In genomic region chr4:45578554-45579370, GRCm38 (mm10) we compare ENCODE assay signal across 10 mouse cellular contexts. TPM values are rescaled to one million over a fixed set of nuclear protein-coding genes. Genes with fewer than 3 reads are reported as not detected.
DNase-seq lines count a peak whose midpoint lies in the region; ATAC-seq and TF ChIP-seq lines count a peak whose summit lies in the region.
"Had no signal": no experiment of that assay in that cellular context is flagged by ENCODE, and none has a peak within 500 bp of the region (broad histone marks: within the 10 kb centered on the region; RNA-seq: fewer than 3 reads in every experiment).

No protein-coding gene starts in this region.

- TF ChIP-seq POLR2A in brain, embryonic 14.5 days (IDR thresholded peaks at IDR 0.05; ENCODE audit: borderline replicate concordance, extremely low read depth, insufficient read depth, insufficient read length, poor library complexity, severe bottlenecking), result no peak

- 25% methylated on average over 22 of the region's 22 CpGs for WGBS in forebrain, embryonic 13.5 days
- 28% methylated on average over 21 of the region's 22 CpGs for WGBS in forebrain, embryonic 16.5 days
- 11% methylated on average over 21 of the region's 22 CpGs for WGBS in kidney, embryonic 14.5 days
- WGBS in liver, embryonic 13.5 days (ENCODE audit: insufficient replicate concordance), result 43% methylated on average over 22 of the region's 22 CpGs

- H3K27ac ChIP-seq in forebrain, embryonic 13.5 days, result no peak overlapping the region
- no peak overlapping the region for H3K27ac ChIP-seq in forebrain, embryonic 16.5 days (ENCODE audit: low read length)
- H3K27ac ChIP-seq in kidney, embryonic 14.5 days (ENCODE audit: low read depth, low read length), result peak overlapping the region; percentile 63; the same call in 1 of the 2 replicates
- no peak overlapping the region; the same call in 1 of the 2 replicates for H3K27ac ChIP-seq in liver, embryonic 13.5 days

- no peaks in the 10 kb centered on the region for H3K27me3 ChIP-seq in forebrain, embryonic 13.5 days
- H3K27me3 ChIP-seq in forebrain, embryonic 16.5 days (replicated peaks; ENCODE audit: control insufficient read depth, insufficient read depth, low read length), result no peaks in the 10 kb centered on the region
- no peaks in the 10 kb centered on the region for H3K27me3 ChIP-seq in kidney, embryonic 14.5 days (ENCODE audit: control insufficient read depth, insufficient read depth, low read length)
- peaks cover 5% of the 10 kb centered on the region; the same call in 1 of the 2 replicates for H3K27me3 ChIP-seq in liver, embryonic 13.5 days

- no peak overlapping the region for H3K4me2 ChIP-seq in forebrain, embryonic 13.5 days
- H3K4me2 ChIP-seq in forebrain, embryonic 16.5 days (ENCODE audit: low read length), result no peak overlapping the region
- H3K4me2 ChIP-seq in kidney, embryonic 14.5 days (replicated peaks; ENCODE audit: low read depth, low read length), result no peak overlapping the region
- H3K4me2 ChIP-seq in liver, embryonic 13.5 days, result no peak overlapping the region

- ATAC-seq in forebrain, embryonic 13.5 days, result peak; percentile 24; the same call in 1 of the 2 replicates
- ATAC-seq in forebrain, embryonic 16.5 days, result no peak
- peak; percentile 40 for ATAC-seq in kidney, embryonic 14.5 days (ENCODE audit: low FRiP score, low TSS enrichment)
- peak; percentile 47 for ATAC-seq in liver, embryonic 13.5 days (ENCODE audit: low read depth)

- H3K9ac ChIP-seq in forebrain, embryonic 13.5 days, result no peak overlapping the region
- no peak overlapping the region for H3K9ac ChIP-seq in forebrain, embryonic 16.5 days (replicated peaks; ENCODE audit: low read depth, low read length)
- no peak overlapping the region for H3K9ac ChIP-seq in kidney, embryonic 14.5 days (ENCODE audit: low read depth, low read length)
- H3K9ac ChIP-seq in liver, embryonic 13.5 days, result no peak overlapping the region

- DNase-seq in brain, embryonic 14.5 days (ENCODE audit: low read depth), result peak; percentile 66
- no peak for DNase-seq in liver, embryonic 13.5 days
- no peak for DNase-seq in cerebellum, adult 9-10 months
- no peak for DNase-seq in urinary bladder, postnatal 14 days (ENCODE audit: low spot score)
- DNase-seq in ovary, adult 18-20 months (ENCODE audit: low spot score), result no peak
- DNase-seq: heart, postnatal 14 days had no signal

- H3K4me3 ChIP-seq in forebrain, embryonic 13.5 days, result no peak overlapping the region
- no peak overlapping the region for H3K4me3 ChIP-seq in forebrain, embryonic 16.5 days (replicated peaks; ENCODE audit: low read length)
- no peak overlapping the region for H3K4me3 ChIP-seq in kidney, embryonic 14.5 days (ENCODE audit: low read length)
- no peak overlapping the region for H3K4me3 ChIP-seq in liver, embryonic 13.5 days (replicated peaks)
- H3K4me3 ChIP-seq: myocyte had no signal

- no peaks in the 10 kb centered on the region for H3K9me3 ChIP-seq in forebrain, embryonic 13.5 days (replicated peaks)
- no peaks in the 10 kb centered on the region for H3K9me3 ChIP-seq in forebrain, embryonic 16.5 days (ENCODE audit: control insufficient read depth, low read length)
- no peaks in the 10 kb centered on the region for H3K9me3 ChIP-seq in kidney, embryonic 14.5 days (ENCODE audit: control insufficient read depth, low read length)
- no peaks in the 10 kb centered on the region for H3K9me3 ChIP-seq in liver, embryonic 13.5 days (replicated peaks)

- H3K4me1 ChIP-seq in forebrain, embryonic 13.5 days, result peaks cover 22% of the 10 kb centered on the region
- H3K4me1 ChIP-seq in forebrain, embryonic 16.5 days (replicated peaks; ENCODE audit: control insufficient read depth, insufficient read depth, low read length), result peaks cover 13% of the 10 kb centered on the region; the same call in 1 of the 2 replicates
- peaks cover 12% of the 10 kb centered on the region for H3K4me1 ChIP-seq in kidney, embryonic 14.5 days (ENCODE audit: control insufficient read depth, insufficient read depth, low read length)
- H3K4me1 ChIP-seq in liver, embryonic 13.5 days (replicated peaks), result no peaks in the 10 kb centered on the region

- no peak for TF ChIP-seq CTCF in brain, embryonic 14.5 days (IDR thresholded peaks at IDR 0.05; ENCODE audit: borderline replicate concordance, extremely low read depth, insufficient read depth, insufficient read length)

- no peaks in the 10 kb centered on the region for H3K36me3 ChIP-seq in forebrain, embryonic 13.5 days (ENCODE audit: poor library complexity, severe bottlenecking)
- H3K36me3 ChIP-seq in forebrain, embryonic 16.5 days (ENCODE audit: control insufficient read depth, insufficient read depth), result no peaks in the 10 kb centered on the region
- H3K36me3 ChIP-seq in kidney, embryonic 14.5 days (ENCODE audit: control insufficient read depth, insufficient read depth, low read length), result no peaks in the 10 kb centered on the region
- H3K36me3 ChIP-seq in liver, embryonic 13.5 days, result no peaks in the 10 kb centered on the region

RNA-seq across cellular contexts. Expression of gene Shb, which starts 46.5 kb away (rescaled TPM):
- polyA plus RNA-seq in forebrain, embryonic 13.5 days (2015; fragmentation: Nextera tagmentation; extraction: Ambion mirVana), result 6.5 and 7.2 TPM in 2 replicates
- polyA plus RNA-seq in forebrain, embryonic 16.5 days (2015; fragmentation: Nextera tagmentation; extraction: Ambion mirVana), result 5.8 and 7.0 TPM in 2 replicates
- polyA plus RNA-seq in brain, embryonic 14.5 days (2012; rRNA removed), result 36.4 and 47.2 TPM in 2 replicates
- 6.0 and 6.1 TPM in 2 replicates for polyA plus RNA-seq in kidney, embryonic 14.5 days (2014; fragmentation: Nextera tagmentation; extraction: Ambion mirVana)
- 2.3 and 3.0 TPM in 2 replicates for polyA plus RNA-seq in liver, embryonic 13.5 days (2015; fragmentation: Nextera tagmentation; extraction: Ambion mirVana)
